Mouse (Mus musculus) heart, embryonic 12.5 days (tissue): ENCODE measurements at regions not wholly inside any gene's neighbourhood (a gene's known extent, or its start where the extent isn't known, plus 50 kb on each side); places are given as distances from the start of the nearest gene placed in this dataset.

Experiments used
- ATAC-seq: fragments of 200-750 bp; cut with Nextera tagmentation; 2 replicates; pipeline ENCODE4 v1.8.0; 2017; ENCODE audit warnings: moderate TSS enrichment, moderate library complexity; ENCODE audit not compliant: insufficient number of reproducible peaks, low FRiP score
- H3K27ac ChIP-seq: fragments of 300-500 bp; sonication (generic); 2 replicates; pipeline ENCODE4 v1.5.1; 2016; ENCODE audit warnings: mild to moderate bottlenecking, moderate library complexity; ENCODE audit not compliant: poor library complexity, severe bottlenecking
- H3K27me3 ChIP-seq: fragments of 300-500 bp; sonication (generic); replicated peaks from 2 replicates; pipeline ENCODE4 v1.6.1; 2016; ENCODE audit warnings: mild to moderate bottlenecking, moderate library complexity
- H3K36me3 ChIP-seq: fragments of 300-500 bp; sonication (generic); 2 replicates; pipeline ENCODE4 v1.6.1; 2016; ENCODE audit warnings: mild to moderate bottlenecking, moderate library complexity
- H3K4me1 ChIP-seq: fragments of 300-500 bp; sonication (generic); replicated peaks from 2 replicates; pipeline ENCODE4 v1.6.1; 2016; ENCODE audit warnings: mild to moderate bottlenecking
- H3K4me2 ChIP-seq: fragments of 300-500 bp; sonication (generic); 2 replicates; pipeline ENCODE4 v1.6.1; 2016; ENCODE audit warnings: mild to moderate bottlenecking, moderate library complexity
- H3K4me3 ChIP-seq: fragments of 300-500 bp; sonication (generic); 2 replicates; pipeline ENCODE4 v1.5.1; 2016; ENCODE audit warnings: mild to moderate bottlenecking
- H3K9ac ChIP-seq: fragments of 300-500 bp; sonication (generic); 2 replicates; pipeline ENCODE4 v1.6.1; 2016; ENCODE audit warnings: mild to moderate bottlenecking, moderate library complexity
- H3K9me3 ChIP-seq: fragments of 300-500 bp; sonication (generic); replicated peaks from 2 replicates; pipeline ENCODE4 v1.6.1; 2016; ENCODE audit warnings: mild to moderate bottlenecking, moderate library complexity
- WGBS: fragments of 180-500 bp; shearing (Covaris S2); methylation state at CpG from one replicate; pipeline ENCODE4 v1.1.7; 2016; 5-methylcytosine and 5-hydroxymethylcytosine counted together

DNA sequence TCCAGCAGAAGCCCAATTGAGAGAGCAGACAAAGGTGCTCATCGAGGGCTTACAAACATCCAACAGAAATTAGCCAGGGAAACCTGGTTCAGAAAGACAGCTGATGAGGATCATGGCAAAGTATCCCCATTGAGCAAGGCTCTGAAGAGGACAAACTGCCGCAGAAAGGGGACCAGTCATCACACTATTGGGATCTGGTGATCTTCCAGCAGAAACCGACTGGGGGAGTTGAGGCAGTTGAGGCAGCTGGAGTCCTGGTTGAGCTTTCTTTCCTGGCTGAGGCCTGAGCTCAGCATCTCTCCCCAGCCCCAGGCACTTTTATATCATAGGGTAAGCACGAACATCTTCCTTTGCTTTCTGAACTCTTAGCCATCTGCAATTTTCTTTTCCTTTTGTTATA lies 282.7 kb downstream of the Insig2 start:
- H3K27me3 ChIP-seq = no peaks in the 10 kb centered on the region
- no peak overlapping the region for H3K4me3 ChIP-seq
- ATAC-seq = no peak
- H3K4me2 ChIP-seq = no peak overlapping the region
- H3K9ac ChIP-seq = no peak overlapping the region
- no peaks in the 10 kb centered on the region for H3K36me3 ChIP-seq
- WGBS = 73% methylated on average over 4 of the region's 4 CpGs
- no peak overlapping the region for H3K27ac ChIP-seq
- H3K9me3 ChIP-seq = no peaks in the 10 kb centered on the region
- H3K4me1 ChIP-seq = no peaks in the 10 kb centered on the region

- Histone ChIP-seq H3K4me1 (no peaks in the 10 kb centered on the region), H3K27me3 (no peaks in the 10 kb centered on the region), H3K4me2 (no peak overlapping the region), H3K4me3 (no peak overlapping the region), H3K9ac (no peak overlapping the region), H3K27ac (no peak overlapping the region), H3K9me3 (no peaks in the 10 kb centered on the region; the same call in 1 of the 2 replicates), H3K36me3 (no peaks in the 10 kb centered on the region)
- no peak for ATAC-seq
- WGBS = 36% methylated on average over 11 of the region's 12 CpGs
Measured at GRCm38 (mm10) chr1:121050695-121051495, 281.5 kb downstream of the Insig2 start.

DNA sequence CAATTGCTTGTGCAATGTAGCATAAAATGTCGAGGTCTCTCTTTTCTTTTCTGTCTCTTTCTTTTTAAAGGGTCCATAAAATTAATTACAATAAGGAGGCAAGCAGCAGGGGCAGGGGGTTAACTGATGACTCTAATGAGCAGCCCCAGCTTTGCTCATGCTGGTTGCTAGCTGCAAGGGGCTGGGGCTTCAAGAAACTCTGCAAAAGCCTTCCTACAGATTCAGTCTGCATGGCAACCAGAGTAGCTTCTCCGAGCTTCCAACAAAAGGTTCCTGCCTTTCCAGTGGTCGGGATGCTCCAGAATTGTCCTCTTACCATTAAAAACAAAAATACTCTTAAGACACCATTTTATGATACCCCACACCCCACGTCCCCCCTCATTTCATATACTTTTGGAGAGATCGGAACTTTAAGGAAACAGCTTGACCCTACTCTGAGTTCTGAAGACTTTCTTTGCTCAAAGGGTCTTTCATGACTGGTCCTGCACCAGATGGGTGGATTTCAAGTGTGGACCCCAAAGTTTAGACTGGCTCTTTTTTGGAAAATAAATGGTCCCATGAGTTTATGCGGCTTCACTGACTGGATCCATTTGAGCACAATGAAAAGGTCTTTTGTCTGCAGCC lies 280.8 kb downstream of the Insig2 start:
- ATAC-seq = no peak
- no peak overlapping the region for H3K9ac ChIP-seq
- H3K9me3 ChIP-seq = no peaks in the 10 kb centered on the region; the same call in 1 of the 2 replicates
- no peaks in the 10 kb centered on the region for H3K27me3 ChIP-seq
- no peak overlapping the region for H3K27ac ChIP-seq
- H3K4me2 ChIP-seq = no peak overlapping the region
- H3K4me3 ChIP-seq = no peak overlapping the region
- no peaks in the 10 kb centered on the region for H3K4me1 ChIP-seq
- WGBS = 62% methylated on average over 6 of the region's 6 CpGs
- no peaks in the 10 kb centered on the region for H3K36me3 ChIP-seq

GRCm38 (mm10) chr1:121052120-121052501 lies 280.3 kb downstream of the Insig2 start:
- H3K27me3 ChIP-seq = no peaks in the 10 kb centered on the region
- H3K9ac ChIP-seq = no peak overlapping the region
- no peaks in the 10 kb centered on the region for H3K4me1 ChIP-seq
- no peaks in the 10 kb centered on the region; the same call in 1 of the 2 replicates for H3K9me3 ChIP-seq
- 72% methylated on average over 5 of the region's 5 CpGs for WGBS
- no peak overlapping the region for H3K27ac ChIP-seq
- no peak overlapping the region for H3K4me2 ChIP-seq
- no peak for ATAC-seq
- no peaks in the 10 kb centered on the region for H3K36me3 ChIP-seq
- no peak overlapping the region for H3K4me3 ChIP-seq

DNA sequence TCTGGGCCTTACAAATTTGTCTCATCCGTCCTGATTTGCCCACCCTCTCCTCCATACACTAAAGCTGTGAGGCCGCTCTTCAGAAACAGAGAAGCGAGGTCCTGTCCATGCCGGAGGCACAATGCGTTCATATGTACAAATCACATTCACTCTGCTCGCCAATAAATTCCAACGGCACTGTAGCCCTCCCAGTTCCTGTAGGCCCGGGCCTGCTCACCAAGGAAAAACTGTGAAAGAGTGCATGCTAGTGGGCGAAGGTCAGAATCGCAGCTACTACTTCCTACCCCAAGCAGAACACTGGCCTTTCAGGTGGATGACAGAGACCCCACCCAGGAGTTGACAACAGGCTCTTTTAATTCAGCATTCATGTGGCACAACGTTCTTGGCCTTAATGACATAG lies 278.7 kb downstream of the Insig2 start:
- no peak overlapping the region for H3K4me3 ChIP-seq
- no peaks in the 10 kb centered on the region for H3K27me3 ChIP-seq
- no peak overlapping the region for H3K4me2 ChIP-seq
- H3K9ac ChIP-seq = no peak overlapping the region
- no peak for ATAC-seq
- H3K4me1 ChIP-seq = no peaks in the 10 kb centered on the region
- H3K27ac ChIP-seq = no peak overlapping the region
- 31% methylated on average over 11 of the region's 11 CpGs for WGBS
- no peaks in the 10 kb centered on the region; the same call in 1 of the 2 replicates for H3K9me3 ChIP-seq
- no peaks in the 10 kb centered on the region for H3K36me3 ChIP-seq

GRCm38 (mm10) chr1:121074569-121074968 lies 257.8 kb downstream of the Insig2 start:
- WGBS = 66% methylated on average over 1 of the region's 1 CpGs
- Histone ChIP-seq H3K9me3 (no peaks in the 10 kb centered on the region; the same call in 1 of the 2 replicates), H3K4me2 (no peak overlapping the region), H3K27me3 (no peaks in the 10 kb centered on the region), H3K36me3 (no peaks in the 10 kb centered on the region), H3K27ac (no peak overlapping the region), H3K4me1 (no peaks in the 10 kb centered on the region), H3K9ac (no peak overlapping the region), H3K4me3 (no peak overlapping the region)
- no peak for ATAC-seq

DNA sequence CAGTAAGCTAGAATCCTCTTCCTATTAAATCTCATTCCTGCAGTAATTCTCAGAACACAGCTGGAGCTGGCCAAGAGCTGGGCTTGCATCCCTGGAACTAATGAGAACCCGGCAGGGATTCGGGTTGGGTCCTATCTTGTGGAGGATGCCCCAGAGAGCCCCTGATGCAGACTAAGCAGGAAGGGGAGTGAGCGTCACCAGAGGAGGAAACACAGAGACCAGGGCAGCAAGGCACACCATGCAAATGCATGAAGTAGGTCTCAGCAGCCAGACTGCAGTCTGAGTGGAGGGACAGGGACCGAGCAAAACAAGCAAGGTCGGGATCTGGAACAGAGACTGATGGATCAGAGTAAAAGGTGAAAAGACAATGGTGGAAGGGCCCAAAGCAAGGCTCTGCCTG lies 249.6 kb downstream of the Insig2 start:
- 20% methylated on average over 5 of the region's 5 CpGs for whole genome bisulfite sequencing
- no peak overlapping the region for H3K27ac ChIP-seq
- no peak for ATAC-seq
- no peak overlapping the region for H3K4me3 ChIP-seq
- no peaks in the 10 kb centered on the region for H3K9me3 ChIP-seq
- H3K36me3 ChIP-seq = no peaks in the 10 kb centered on the region
- H3K9ac ChIP-seq = no peak overlapping the region
- H3K27me3 ChIP-seq = peaks cover 7% of the 10 kb centered on the region; the same call in 1 of the 2 replicates
- peaks cover 8% of the 10 kb centered on the region; the same call in 1 of the 2 replicates for H3K4me1 ChIP-seq
- H3K4me2 ChIP-seq = no peak overlapping the region

DNA sequence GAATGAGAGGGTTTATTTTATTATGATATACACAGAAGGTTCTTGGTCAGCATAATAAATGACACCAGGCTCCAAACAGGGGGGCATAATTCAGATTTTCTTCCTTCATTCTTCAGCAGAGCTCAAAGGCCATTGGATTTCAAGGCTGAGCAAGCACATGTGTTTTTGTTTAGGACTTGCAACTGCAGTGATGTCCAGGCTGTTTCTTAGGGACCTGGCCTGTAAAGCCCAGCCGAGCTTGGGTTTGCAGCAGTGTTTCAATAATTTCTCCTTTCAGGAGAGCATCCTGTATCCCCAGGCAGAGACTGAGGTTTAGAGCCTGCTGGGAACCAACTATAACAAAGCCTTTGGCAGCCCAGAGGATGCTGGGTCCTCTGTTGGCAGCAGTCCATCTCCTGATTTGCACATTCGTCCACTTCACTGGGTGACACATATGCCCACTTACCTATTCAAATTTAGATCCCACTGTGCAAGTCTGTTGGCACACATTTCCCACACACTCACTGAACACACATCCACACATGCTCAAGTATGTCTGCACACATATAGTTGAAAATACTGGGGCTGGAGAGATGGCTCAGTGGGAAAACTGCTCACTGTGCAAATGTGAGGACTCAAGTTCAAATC lies 247.2 kb downstream of the Insig2 start:
- no peak overlapping the region for H3K27ac ChIP-seq
- H3K27me3 ChIP-seq = peaks cover 7% of the 10 kb centered on the region; the same call in 1 of the 2 replicates
- no peaks in the 10 kb centered on the region for H3K36me3 ChIP-seq
- no peak overlapping the region for H3K4me3 ChIP-seq
- H3K9ac ChIP-seq = no peak overlapping the region
- WGBS = 55% methylated on average over 2 of the region's 2 CpGs
- peaks cover 8% of the 10 kb centered on the region; the same call in 1 of the 2 replicates for H3K4me1 ChIP-seq
- H3K4me2 ChIP-seq = no peak overlapping the region
- no peak for ATAC-seq
- H3K9me3 ChIP-seq = no peaks in the 10 kb centered on the region; the same call in 1 of the 2 replicates

- no peaks in the 10 kb centered on the region; the same call in 1 of the 2 replicates for H3K9me3 ChIP-seq
- peaks cover 8% of the 10 kb centered on the region; the same call in 1 of the 2 replicates for H3K4me1 ChIP-seq
- H3K4me2 ChIP-seq = no peak overlapping the region
- peaks cover 7% of the 10 kb centered on the region; the same call in 1 of the 2 replicates for H3K27me3 ChIP-seq
- no peaks in the 10 kb centered on the region for H3K36me3 ChIP-seq
- no peak overlapping the region for H3K9ac ChIP-seq
- no peak overlapping the region for H3K27ac ChIP-seq
- no peak for ATAC-seq
- no peak overlapping the region for H3K4me3 ChIP-seq
- 29% methylated on average over 7 of the region's 7 CpGs for WGBS
Measured at GRCm38 (mm10) chr1:121087124-121087887, 245.1 kb downstream of the Insig2 start.

- WGBS = 73% methylated on average over 4 of the region's 4 CpGs
- no peak for ATAC-seq
- no peak overlapping the region for H3K4me2 ChIP-seq
Measured at GRCm38 (mm10) chr1:121090628-121091027, 241.8 kb downstream of the Insig2 start.

More at GRCm38 (mm10) chr1:121090628-121091027, 241.8 kb downstream of the Insig2 start:
- Histone ChIP-seq H3K36me3 (no peaks in the 10 kb centered on the region), H3K27ac (no peak overlapping the region), H3K9ac (no peak overlapping the region), H3K4me3 (no peak overlapping the region), H3K9me3 (no peaks in the 10 kb centered on the region; the same call in 1 of the 2 replicates), H3K4me1 (peaks cover 8% of the 10 kb centered on the region; the same call in 1 of the 2 replicates), H3K27me3 (no peaks in the 10 kb centered on the region)
